Mouse (Mus musculus) ES-E14 (cell line): Measurements from ENCODE around the gene Tbc1d10a.

Source experiments
- CHD2 ChIP-seq: IDR thresholded peaks from 2 replicates; pipeline ENCODE4 v1.6.1; 2014; ENCODE audit warnings: mild to moderate bottlenecking, low read depth, low read length, inconsistent platforms
- HCFC1 ChIP-seq: IDR thresholded peaks from 2 replicates; pipeline ENCODE4 v1.6.1; 2012; ENCODE audit warnings: low read length, inconsistent platforms, borderline replicate concordance; ENCODE audit not compliant: insufficient read depth
- MAFK ChIP-seq: IDR thresholded peaks from 2 replicates; pipeline ENCODE4 v1.6.1; 2014; ENCODE audit warnings: mild to moderate bottlenecking, low read depth, low read length, inconsistent platforms; ENCODE audit not compliant: insufficient read depth
- ZC3H11A ChIP-seq: IDR thresholded peaks from 2 replicates; pipeline ENCODE4 v1.6.1; 2012; ENCODE audit warnings: low read depth, mild to moderate bottlenecking, inconsistent platforms, low read length, borderline replicate concordance

- no peak for TF ChIP-seq HCFC1
- no peak for TF ChIP-seq MAFK
- no peak for TF ChIP-seq CHD2
- TF ChIP-seq ZC3H11A, result no peak
These were observed 20.0 kb downstream of the Tbc1d10a start for GRCm38 (mm10) chr11:4206563-4206962.
